Mouse (Mus musculus) left cerebral cortex, adult 9 months (tissue): Measurements from ENCODE around the gene Lgals3bp.
A peak's percentile ranks its signal among the peaks of the same experiment; 100 is the strongest.

Experiments used
- DNase-seq, 2 experiments: peaks; one replicate each; pipeline ENCODE4 v3.0.0; 2022; ENCODE audit warnings: low spot score in 2 of 2

Lgals3bp gene

GRCm38 (mm10) chr11:118401760-118402280 lies at the start of gene Lgals3bp:
Gene Lgals3bp (minus strand): TSS chr11:118402092.
- DNase-seq: peak; percentile 59 to 73

DNA sequence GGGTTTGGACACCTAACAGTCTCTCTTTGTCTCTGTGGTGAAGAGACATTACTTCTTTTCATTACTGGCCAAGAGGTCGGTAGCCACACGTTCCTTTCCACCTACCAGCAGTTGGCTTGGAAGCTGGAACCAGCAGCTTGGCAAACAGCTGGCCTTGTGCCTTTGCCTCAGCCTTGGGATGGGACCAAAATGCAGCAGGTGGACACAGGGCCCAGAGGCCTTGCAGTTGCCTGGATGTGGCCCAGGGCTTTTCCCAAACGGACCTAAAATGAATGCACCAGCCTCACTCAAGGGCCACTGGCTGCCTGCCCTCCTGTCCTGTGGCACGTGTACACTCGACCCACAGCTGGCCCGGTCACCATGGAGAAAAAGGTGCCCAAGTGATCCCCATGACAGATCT lies 49.3 kb upstream of the Lgals3bp start:
- DNase-seq: no peak

GRCm38 (mm10) chr11:118448385-118448784 lies 46.5 kb upstream of the Lgals3bp start:
- DNase-seq: no peak

DNA sequence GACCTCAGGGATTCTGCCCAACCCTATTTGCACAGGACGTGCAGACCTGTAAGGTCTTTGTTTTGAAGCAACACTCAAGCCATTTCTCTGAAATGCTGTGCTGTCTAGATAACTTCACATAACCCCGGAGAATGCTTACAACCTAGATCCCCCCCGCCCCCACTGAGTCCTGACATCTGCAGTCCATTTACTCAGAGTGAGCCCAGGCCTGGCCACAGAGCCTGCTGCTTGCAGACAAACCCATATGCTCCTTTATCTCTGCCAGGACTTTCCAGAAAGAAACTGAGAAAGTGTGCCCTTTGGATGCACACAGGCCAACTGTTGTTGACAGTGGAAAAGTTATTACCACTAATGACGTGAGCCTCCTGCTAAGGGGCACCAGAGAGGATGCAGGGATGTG lies 45.5 kb upstream of the Lgals3bp start:
- no peak for DNase-seq

DNA sequence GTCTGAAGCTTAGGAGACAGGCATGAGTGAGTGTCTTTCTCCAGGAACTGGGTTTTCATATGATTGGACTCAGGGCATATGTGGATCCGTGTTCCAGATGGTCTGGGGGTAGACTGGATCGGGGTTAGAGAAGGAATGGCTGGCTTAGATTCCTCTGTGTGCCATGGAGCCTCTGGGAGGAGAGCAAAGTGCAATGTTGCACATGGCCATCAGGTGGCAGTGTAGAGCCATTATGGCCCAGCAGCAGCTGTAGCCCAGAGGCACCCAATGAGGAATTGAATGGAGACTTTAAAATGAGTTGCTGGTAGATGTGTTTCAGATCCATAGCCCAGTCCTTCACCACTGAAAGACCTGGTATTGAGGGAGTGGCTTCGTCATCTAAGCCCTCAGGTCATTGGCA lies 44.0 kb upstream of the Lgals3bp start:
- peak in 1 of 2 experiments; percentile 72 for DNase-seq

- peak in 1 of 2 experiments; percentile 60 for DNase-seq
Measured at GRCm38 (mm10) chr11:118443201-118443970, 41.5 kb upstream of the Lgals3bp start.

DNA sequence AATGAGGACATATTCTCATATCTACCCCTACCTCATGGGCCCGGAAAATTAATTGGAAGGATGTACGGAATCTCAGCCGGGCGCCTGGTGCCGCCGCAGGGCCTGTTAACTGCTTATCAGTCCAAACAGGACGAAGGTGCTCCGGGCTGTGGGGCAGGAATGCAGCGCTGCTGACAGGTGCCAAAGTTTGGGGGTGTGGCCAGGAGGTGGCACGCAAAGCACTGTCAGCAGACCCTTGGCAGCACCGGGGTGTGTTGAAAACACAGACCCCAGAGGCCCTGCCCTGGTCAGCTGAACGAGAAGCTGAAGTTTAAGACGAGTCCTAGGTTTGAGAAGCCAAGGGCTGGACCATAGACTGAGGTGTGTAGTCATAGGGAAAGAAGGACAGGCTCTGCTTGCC lies 40.8 kb upstream of the Lgals3bp start:
- DNase-seq: no peak

- DNase-seq: no peak
Measured at GRCm38 (mm10) chr11:118438665-118439414, 36.9 kb upstream of the Lgals3bp start.

DNA sequence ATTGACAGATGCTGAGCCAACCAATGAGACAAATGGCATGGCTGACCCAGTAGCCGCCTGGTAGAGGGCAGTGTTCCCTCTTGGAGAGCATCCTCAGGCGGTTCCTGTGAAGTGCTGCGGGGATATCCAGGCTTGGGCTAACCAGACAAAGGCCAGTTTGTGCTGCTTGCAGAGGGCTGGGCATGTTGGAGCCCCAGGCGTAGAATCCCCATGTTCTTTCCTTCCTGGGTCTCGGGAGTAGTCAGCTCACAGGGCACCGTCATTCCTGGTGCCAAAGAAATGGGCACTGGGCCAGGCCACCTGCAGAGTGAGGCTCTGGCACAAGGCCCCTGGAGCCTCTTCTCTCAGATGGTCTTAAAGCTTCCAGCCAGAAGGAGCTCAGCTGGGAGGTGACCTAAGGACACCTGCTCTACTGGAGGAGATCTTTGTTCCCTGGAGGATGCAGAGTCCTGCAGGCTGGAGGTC lies 34.6 kb upstream of the Lgals3bp start:
- DNase-seq: peak in 1 of 2 experiments; percentile 32

GRCm38 (mm10) chr11:118434093-118434492 lies 32.2 kb upstream of the Lgals3bp start:
- DNase-seq: no peak

GRCm38 (mm10) chr11:118433398-118433868 lies 31.5 kb upstream of the Lgals3bp start:
- no peak for DNase-seq

GRCm38 (mm10) chr11:118431100-118431948 lies 29.4 kb upstream of the Lgals3bp start:
- DNase-seq: no peak

DNA sequence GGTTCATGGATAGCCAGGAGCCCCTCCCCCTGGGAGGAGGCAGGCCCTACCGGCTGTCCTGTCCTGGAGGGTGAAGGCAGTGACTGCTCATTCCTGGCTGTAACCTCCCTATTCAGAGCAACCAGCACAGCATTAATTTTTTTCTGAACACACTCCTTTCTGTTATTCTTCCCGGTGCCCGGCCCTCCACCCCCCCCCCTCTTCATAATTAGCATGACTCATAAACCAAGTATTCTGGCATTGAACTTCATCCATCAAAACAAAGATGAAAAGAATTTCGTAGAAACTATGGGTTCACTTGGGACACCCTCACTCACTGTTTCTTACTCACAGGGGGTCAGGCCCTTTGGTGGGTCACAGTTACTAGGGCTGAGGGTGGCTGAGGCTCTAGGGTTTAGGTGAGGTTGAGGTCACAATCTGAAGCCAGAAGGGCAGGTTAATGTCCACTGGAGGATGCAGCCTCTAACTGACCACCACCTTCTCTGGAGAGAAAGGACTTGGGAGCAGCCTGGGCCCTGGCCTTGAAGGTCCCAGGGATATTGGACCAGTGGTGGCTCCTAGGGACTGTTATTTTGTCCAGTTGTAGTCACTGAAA lies 28.5 kb upstream of the Lgals3bp start:
- DNase-seq: no peak

DNA sequence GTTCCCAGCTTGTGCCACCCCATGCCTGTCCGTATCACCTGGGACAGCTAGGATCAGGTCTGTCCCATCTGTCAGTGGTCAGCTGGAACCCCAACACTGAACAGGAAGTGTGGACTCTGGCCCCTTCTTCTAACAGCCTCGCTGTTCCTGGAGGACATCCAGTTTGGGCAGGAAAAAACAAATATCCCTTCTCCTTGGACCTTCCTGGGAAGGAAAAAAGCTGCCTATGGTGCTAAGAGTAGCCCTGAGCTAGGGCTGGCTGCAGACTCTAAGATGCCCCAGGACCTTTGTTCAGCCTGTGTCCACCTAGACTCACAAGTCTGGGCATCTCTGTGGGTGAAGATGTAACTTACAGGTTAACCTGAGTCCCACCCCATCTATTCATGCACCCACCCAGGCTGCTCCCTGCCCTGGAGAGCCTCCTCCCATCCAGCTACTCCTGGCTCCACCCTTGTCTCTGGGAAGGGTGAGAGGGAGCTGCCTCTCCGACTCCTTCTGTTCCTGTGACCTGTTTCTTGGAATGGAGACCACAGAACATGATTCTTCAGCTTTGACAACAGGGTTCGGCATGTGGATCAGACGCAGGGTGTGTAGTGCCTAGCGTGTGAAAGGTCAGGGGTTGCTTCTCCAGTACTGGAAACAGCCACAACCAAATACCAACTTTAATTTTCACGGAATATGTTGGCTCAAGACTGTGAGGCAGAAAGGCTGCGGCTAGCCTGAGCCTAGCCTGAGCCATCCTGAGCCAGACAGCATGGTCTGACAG lies 27.2 kb upstream of the Lgals3bp start:
- DNase-seq: no peak

DNA sequence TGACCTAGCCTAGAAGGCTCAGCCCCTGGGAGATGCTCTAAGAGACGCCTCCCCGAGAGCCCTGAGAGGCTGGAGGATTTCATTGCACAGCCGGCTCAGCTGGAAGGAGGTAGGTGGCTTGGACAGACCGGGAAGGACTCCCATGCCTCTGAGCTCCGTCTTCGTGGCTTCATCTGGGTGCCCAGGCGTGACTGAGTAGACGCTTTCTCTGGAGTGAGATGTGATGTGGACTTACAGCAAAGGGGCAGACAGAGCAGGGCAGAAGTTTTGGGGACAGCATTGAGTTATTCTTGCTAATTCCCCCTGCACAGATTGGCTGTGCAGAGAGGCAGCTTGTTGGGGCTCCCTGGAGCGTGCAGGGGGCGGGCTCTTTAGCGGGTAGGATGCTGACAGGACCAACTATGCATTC lies 26.6 kb upstream of the Lgals3bp start:
- no peak for DNase-seq

DNA sequence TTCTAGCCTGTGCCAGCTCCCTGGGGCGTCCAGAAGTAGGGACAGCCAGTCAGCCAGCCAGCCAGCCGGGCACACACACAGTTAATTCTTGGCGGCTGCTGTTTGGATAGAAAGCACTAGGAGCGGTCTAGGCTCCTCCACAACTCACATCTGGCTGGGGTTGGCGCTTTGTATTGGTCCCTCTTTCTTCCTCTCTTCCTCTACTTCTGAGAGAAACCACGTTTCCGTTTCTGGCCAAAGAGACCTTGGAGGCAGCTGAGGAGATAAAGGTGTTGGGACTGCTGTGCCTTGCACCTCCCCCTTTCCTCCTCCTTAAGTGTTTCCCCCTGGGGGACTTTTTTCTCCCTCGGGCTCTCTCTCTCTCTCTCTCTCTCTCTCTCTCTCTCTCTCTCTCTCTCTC lies 26.1 kb upstream of the Lgals3bp start, which contains the start of gene C1qtnf1:
C1qtnf1 (plus strand) TSS at position 218 of the 400 bp plus-strand sequence.
- no peak for DNase-seq

- no peak for DNase-seq
Measured at GRCm38 (mm10) chr11:118427266-118427779, 25.4 kb upstream of the Lgals3bp start.

DNA sequence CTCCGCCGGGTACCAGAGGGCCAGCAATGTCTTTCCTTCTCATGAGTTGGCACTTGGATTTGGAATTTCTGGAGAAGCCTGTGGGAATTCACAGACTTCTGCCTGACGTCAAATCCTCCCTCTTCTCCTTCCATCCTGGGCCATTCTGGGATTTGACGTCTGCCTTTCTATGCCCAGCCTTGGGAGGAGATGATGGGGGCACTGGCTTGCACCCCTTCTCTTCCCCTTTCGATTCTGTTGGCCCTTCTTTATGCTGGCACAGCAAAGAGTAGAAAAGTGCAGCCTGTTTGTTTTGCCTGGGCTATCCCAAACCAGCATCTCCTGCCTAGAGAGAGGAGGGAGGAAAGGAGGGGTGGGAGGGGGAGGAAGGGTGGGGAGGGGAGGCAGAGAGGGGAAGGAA lies 24.9 kb upstream of the Lgals3bp start:
- no peak for DNase-seq

DNA sequence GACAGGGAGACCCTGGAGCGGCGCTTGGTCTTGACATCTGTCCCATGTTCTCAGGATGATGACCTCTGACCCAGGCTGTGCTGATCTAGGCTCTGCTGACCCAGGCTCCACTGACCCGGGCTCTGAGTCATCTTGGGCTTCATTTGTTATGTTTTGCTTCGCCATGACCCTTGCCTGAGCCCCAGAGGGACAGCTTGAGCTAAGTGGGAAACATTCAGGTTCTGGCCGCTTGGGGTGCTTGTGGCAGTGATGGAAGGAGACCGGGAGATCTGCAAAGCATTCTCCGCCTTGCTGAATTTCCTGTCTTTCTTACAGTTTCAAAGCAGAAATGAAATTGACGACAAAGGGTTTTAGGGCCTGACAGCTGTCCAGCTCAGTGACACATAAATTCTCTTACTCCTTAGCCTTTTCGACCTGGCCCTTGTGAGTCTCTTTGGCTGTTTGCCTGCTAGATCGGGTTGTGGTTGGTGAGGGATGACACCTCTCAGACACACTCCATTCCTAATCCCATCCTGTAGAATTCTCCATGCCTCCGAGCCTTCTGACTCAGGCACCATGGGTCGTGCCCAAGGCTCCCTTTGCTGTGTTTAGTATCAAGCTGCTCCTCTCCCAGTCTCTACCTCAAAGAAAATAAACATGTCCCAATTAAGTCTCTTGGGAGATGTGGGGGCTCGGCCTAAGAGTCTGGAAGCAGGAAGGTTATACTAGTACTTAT lies 22.9 kb upstream of the Lgals3bp start:
- DNase-seq: no peak
